Mouse (Mus musculus) liver, embryonic 11.5 days (tissue): ENCODE data around the gene Armcx5. TPM values are rescaled to one million over a fixed set of nuclear protein-coding genes. Genes with fewer than 3 reads are reported as not detected.
A peak's percentile ranks its signal among the peaks of the same experiment; 100 is the strongest.

Source experiments
- ATAC-seq: fragments of 200-750 bp; cut with Nextera tagmentation; replicated peaks from 2 replicates; pipeline ENCODE4 v1.8.0; 2017; ENCODE audit warnings: moderate number of reproducible peaks, mild to moderate bottlenecking, moderate TSS enrichment, moderate library complexity; ENCODE audit not compliant: low FRiP score
- DNase-seq: peaks from one replicate; pipeline ENCODE4 v3.0.0-alpha.2; 2017; ENCODE audit warnings: low spot score
- H3K27ac ChIP-seq: fragments of 300-500 bp; sonication (generic); 2 replicates; pipeline ENCODE4 v1.5.1; 2014; ENCODE audit warnings: mild to moderate bottlenecking, low read depth, low read length, control low read depth
- H3K27me3 ChIP-seq: fragments of 300-500 bp; sonication (generic); replicated peaks from 2 replicates; pipeline ENCODE4 v1.6.1; 2014; ENCODE audit warnings: low read length, mixed read lengths; ENCODE audit not compliant: control insufficient read depth, insufficient read depth
- H3K36me3 ChIP-seq: fragments of 300-500 bp; sonication (generic); 2 replicates; pipeline ENCODE4 v1.6.1; 2014; ENCODE audit warnings: mild to moderate bottlenecking, low read length, moderate library complexity, mixed read lengths; ENCODE audit not compliant: control insufficient read depth, insufficient read depth
- H3K4me1 ChIP-seq: fragments of 300-500 bp; sonication (generic); replicated peaks from 2 replicates; pipeline ENCODE4 v1.6.1; 2014; ENCODE audit warnings: low read length, mixed read lengths; ENCODE audit not compliant: control insufficient read depth, insufficient read depth
- H3K4me2 ChIP-seq: fragments of 300-500 bp; sonication (generic); 2 replicates; pipeline ENCODE4 v1.6.1; 2014; ENCODE audit warnings: mild to moderate bottlenecking, control low read depth, moderate library complexity
- H3K4me3 ChIP-seq: fragments of 300-500 bp; sonication (generic); 2 replicates; pipeline ENCODE4 v1.5.1; 2014; ENCODE audit warnings: low read depth, low read length, control low read depth
- H3K9ac ChIP-seq: fragments of 300-500 bp; sonication (generic); 2 replicates; pipeline ENCODE4 v1.6.1; 2014; ENCODE audit warnings: low read depth, low read length, control low read depth
- H3K9me3 ChIP-seq: fragments of 300-500 bp; sonication (generic); 2 replicates; pipeline ENCODE4 v1.6.1; 2016; ENCODE audit warnings: low read length, inconsistent platforms, mixed read lengths; ENCODE audit not compliant: control insufficient read depth
- WGBS: fragments of 180-500 bp; shearing (Covaris S2); extraction: QIAGEN DNeasy Blood & Tissue Kit; methylation state at CpG from one replicate; pipeline ENCODE4 v1.1.7; 2014; 5-methylcytosine and 5-hydroxymethylcytosine counted together
- polyA plus RNA-seq: library from polyadenylated mRNA; unstranded; fragments of >200 nt; fragmentation: Nextera tagmentation; extraction: Ambion mirVana; gene quantifications from 2 replicates; pipeline ENCODE4 v1.2.1, GENCODE M21; 2014

Armcx5 gene
- 7.3 and 8.4 TPM in 2 replicates for polyA plus RNA-seq

- 17% methylated on average over 48 of the region's 48 CpGs for WGBS
Observed at GRCm38 (mm10) chrX:135742304-135743055, at the start of gene Armcx5, which contains the start of gene Gprasp1. Gene Armcx5, plus strand, starts transcription at chrX:135742733. Gene Gprasp1, plus strand, starts transcription at chrX:135742733.

GRCm38 (mm10) chrX:135693633-135694032 is 48.9 kb upstream of the Armcx5 start, which contains the start of gene Tcp11x2:
Gene Tcp11x2, minus strand, starts transcription at chrX:135693790.
- 55% methylated on average over 1 of the region's 1 CpGs for WGBS

More at GRCm38 (mm10) chrX:135742304-135743055, at the start of gene Armcx5, which contains the start of gene Gprasp1:
- H3K4me3 ChIP-seq = peak within 1 kb of the TSS; percentile 61
- no peak within 1 kb of the TSS for H3K27ac ChIP-seq
- H3K9ac ChIP-seq = peak within 1 kb of the TSS; percentile 60
- H3K27me3 ChIP-seq = no peaks in the 10 kb centered on the region
- H3K9me3 ChIP-seq = no peaks in the 10 kb centered on the region
- DNase-seq (peak; percentile 74), ATAC-seq (peak; percentile 97)
- H3K4me1 ChIP-seq = no peaks in the 10 kb centered on the region
- no peaks in the 10 kb centered on the region for H3K36me3 ChIP-seq
- H3K4me2 ChIP-seq = peak within 1 kb of the TSS; percentile 66

GRCm38 (mm10) chrX:135703111-135703510 is 39.4 kb upstream of the Armcx5 start:
- Histone ChIP-seq H3K27me3 (no peaks in the 10 kb centered on the region), H3K4me3 (no peak overlapping the region), H3K4me2 (no peak overlapping the region), H3K27ac (no peak overlapping the region), H3K9ac (no peak overlapping the region), H3K9me3 (no peaks in the 10 kb centered on the region), H3K4me1 (no peaks in the 10 kb centered on the region), H3K36me3 (no peaks in the 10 kb centered on the region)
- ATAC-seq (no peak), DNase-seq (no peak)
- WGBS = 76% methylated on average over 1 of the region's 1 CpGs

More at GRCm38 (mm10) chrX:135693633-135694032, 48.9 kb upstream of the Armcx5 start, which contains the start of gene Tcp11x2:
- no peaks in the 10 kb centered on the region for H3K36me3 ChIP-seq
- DNase-seq = no peak
- H3K4me3 ChIP-seq = no peak within 1 kb of the TSS
- H3K4me1 ChIP-seq = no peaks in the 10 kb centered on the region
- H3K27me3 ChIP-seq = peaks cover 3% of the 10 kb centered on the region; the same call in 1 of the 2 replicates
- no peak for ATAC-seq
- H3K9me3 ChIP-seq = no peaks in the 10 kb centered on the region
- H3K27ac ChIP-seq = no peak within 1 kb of the TSS
- no peak within 1 kb of the TSS for H3K9ac ChIP-seq
- H3K4me2 ChIP-seq = no peak within 1 kb of the TSS

- no peaks in the 10 kb centered on the region for H3K4me1 ChIP-seq
- H3K9ac ChIP-seq = no peak overlapping the region
- no peak overlapping the region for H3K4me2 ChIP-seq
- no peaks in the 10 kb centered on the region for H3K36me3 ChIP-seq
- H3K27me3 ChIP-seq = no peaks in the 10 kb centered on the region
- H3K4me3 ChIP-seq = no peak overlapping the region
- no peak for ATAC-seq
- DNase-seq = no peak
- H3K27ac ChIP-seq = no peak overlapping the region
- no peaks in the 10 kb centered on the region for H3K9me3 ChIP-seq
- WGBS = 37% methylated on average over 2 of the region's 2 CpGs
Observed at GRCm38 (mm10) chrX:135704349-135704748, 38.2 kb upstream of the Armcx5 start.

- Histone ChIP-seq H3K36me3 (no peaks in the 10 kb centered on the region), H3K27ac (no peak overlapping the region), H3K4me2 (no peak overlapping the region), H3K4me3 (no peak overlapping the region), H3K4me1 (no peaks in the 10 kb centered on the region), H3K9ac (no peak overlapping the region), H3K9me3 (no peaks in the 10 kb centered on the region), H3K27me3 (no peaks in the 10 kb centered on the region; the same call in 1 of the 2 replicates)
- DNase-seq (no peak), ATAC-seq (no peak)
- WGBS = 78% methylated on average over 2 of the region's 2 CpGs
Observed at GRCm38 (mm10) chrX:135712845-135713244, 29.7 kb upstream of the Armcx5 start.

GRCm38 (mm10) chrX:135725161-135725560 is 17.4 kb upstream of the Armcx5 start, which contains the start of gene Tmsb15a:
Gene Tmsb15a, minus strand, starts transcription at chrX:135725261.
- H3K4me1 ChIP-seq = no peaks in the 10 kb centered on the region
- H3K9me3 ChIP-seq = no peaks in the 10 kb centered on the region
- H3K27me3 ChIP-seq = peaks cover 2% of the 10 kb centered on the region
- ATAC-seq (no peak), DNase-seq (no peak)
- H3K4me3 ChIP-seq = no peak within 1 kb of the TSS
- H3K4me2 ChIP-seq = no peak within 1 kb of the TSS
- no peak within 1 kb of the TSS for H3K9ac ChIP-seq
- no peak within 1 kb of the TSS for H3K27ac ChIP-seq
- H3K36me3 ChIP-seq = no peaks in the 10 kb centered on the region
- WGBS = 80% methylated on average over 10 of the region's 10 CpGs

- H3K9ac ChIP-seq = no peak overlapping the region
- ATAC-seq (no peak), DNase-seq (no peak)
- no peaks in the 10 kb centered on the region for H3K36me3 ChIP-seq
- H3K9me3 ChIP-seq = no peaks in the 10 kb centered on the region
- H3K4me2 ChIP-seq = no peak overlapping the region
- no peak overlapping the region for H3K4me3 ChIP-seq
- no peaks in the 10 kb centered on the region; the same call in 1 of the 2 replicates for H3K27me3 ChIP-seq
- WGBS = 91% methylated on average over 2 of the region's 2 CpGs
- H3K27ac ChIP-seq = no peak overlapping the region
- H3K4me1 ChIP-seq = no peaks in the 10 kb centered on the region
Observed at GRCm38 (mm10) chrX:135738730-135739520, 3.6 kb upstream of the Armcx5 start.

- Histone ChIP-seq H3K4me1 (no peaks in the 10 kb centered on the region), H3K4me3 (peak overlapping the region; percentile 61), H3K9ac (peak overlapping the region; percentile 53), H3K27me3 (no peaks in the 10 kb centered on the region), H3K27ac (no peak overlapping the region), H3K4me2 (peak overlapping the region; percentile 66), H3K9me3 (no peaks in the 10 kb centered on the region), H3K36me3 (no peaks in the 10 kb centered on the region)
- WGBS = 7% methylated on average over 7 of the region's 7 CpGs
- no peak for DNase-seq
- ATAC-seq = no peak
Observed at GRCm38 (mm10) chrX:135743056-135743355, 473 bp downstream of the Armcx5 start.
